Mouse (Mus musculus) lung, adult 2 months (tissue): Measurements from ENCODE around the gene Retsat. TPM values are rescaled to one million over a fixed set of nuclear protein-coding genes. Genes with fewer than 3 reads are reported as not detected.

ENCODE experiments used
- DNase-seq: peaks from one replicate; pipeline ENCODE4 v3.0.0; 2022
- H3K4me1 ChIP-seq: fragments of 200-500 bp; 2 replicates; pipeline ENCODE4 v1.6.1; 2011; ENCODE audit warnings: low read length; ENCODE audit not compliant: control insufficient read depth, insufficient read depth
- H3K4me3 ChIP-seq: fragments of 200-500 bp; replicated peaks from 2 replicates; pipeline ENCODE3; 2011; ENCODE audit warnings: low read depth, mild to moderate bottlenecking, control low read depth, low read length; ENCODE audit errors: extremely low read depth
- CTCF ChIP-seq: fragments of 200-500 bp; IDR thresholded peaks from 2 replicates; pipeline ENCODE4 v1.5.1; 2011; ENCODE audit warnings: mild to moderate bottlenecking, low read length, control low read depth; ENCODE audit not compliant: insufficient read depth
- POLR2A ChIP-seq: fragments of 200-500 bp; IDR thresholded peaks from 2 replicates; pipeline ENCODE4 v1.6.1; 2011; ENCODE audit warnings: low read depth, mild to moderate bottlenecking, control low read depth, low read length, borderline replicate concordance; ENCODE audit errors: extremely low read depth
- WGBS: fragments of 180-500 bp; shearing (Covaris S2); methylation state at CpG from one replicate; pipeline ENCODE4 v1.1.7; 2018; 5-methylcytosine and 5-hydroxymethylcytosine counted together
- polyA plus RNA-seq: library from polyadenylated mRNA; depleted of rRNA; stranded (reverse); fragments of >200 nt; gene quantifications from 2 replicates; pipeline ENCODE4 v1.2.3, GENCODE M21; 2012

The Retsat gene
- polyA plus RNA-seq, 1 experiment, result 38.8 TPM

- DNase-seq, result peak; percentile 85
- TF ChIP-seq CTCF (peak; percentile 93), POLR2A (0 out of 2 replicates have a peak, but pooled peaks have one; percentile 9)
- Histone ChIP-seq H3K4me1 (peaks cover 6% of the 10 kb centered on the region; the same call in 1 of the 2 replicates), H3K4me3 (no peak overlapping the region)
- WGBS, result 14% methylated on average over 1 of the region's 1 CpGs
Observed at GRCm38 (mm10) chr6:72601732-72602131, 3.5 kb downstream of the Retsat start.

- WGBS, result 72% methylated on average over 2 of the region's 2 CpGs
- peaks cover under 1% of the 10 kb centered on the region; the same call in 1 of the 2 replicates for H3K4me1 ChIP-seq
- DNase-seq, result no peak
- no peak for TF ChIP-seq POLR2A
- TF ChIP-seq CTCF, result no peak
- no peak overlapping the region for H3K4me3 ChIP-seq
Observed at GRCm38 (mm10) chr6:72604066-72604465, 5.8 kb downstream of the Retsat start.

GRCm38 (mm10) chr6:72607060-72607459 is 8.8 kb downstream of the Retsat start:
- H3K4me3 ChIP-seq, result no peak overlapping the region
- 84% methylated on average over 4 of the region's 4 CpGs for WGBS
- no peaks in the 10 kb centered on the region; the same call in 1 of the 2 replicates for H3K4me1 ChIP-seq
- TF ChIP-seq CTCF, result no peak
- no peak for TF ChIP-seq POLR2A
- no peak for DNase-seq

- 61% methylated on average over 5 of the region's 5 CpGs for WGBS
- no peak for DNase-seq
Observed at GRCm38 (mm10) chr6:72607676-72608075, 9.4 kb downstream of the Retsat start.

GRCm38 (mm10) chr6:72608662-72609184 is 10.4 kb downstream of the Retsat start:
- no peaks in the 10 kb centered on the region; the same call in 1 of the 2 replicates for H3K4me1 ChIP-seq
- TF ChIP-seq POLR2A, result no peak
- no peak for TF ChIP-seq CTCF
- no peak overlapping the region for H3K4me3 ChIP-seq
- 57% methylated on average over 4 of the region's 4 CpGs for WGBS
- DNase-seq, result no peak

More at GRCm38 (mm10) chr6:72607676-72608075, 9.4 kb downstream of the Retsat start:
- H3K4me3 ChIP-seq, result no peak overlapping the region
- H3K4me1 ChIP-seq, result no peaks in the 10 kb centered on the region; the same call in 1 of the 2 replicates
- no peak for TF ChIP-seq CTCF
- TF ChIP-seq POLR2A, result no peak

GRCm38 (mm10) chr6:72610261-72610660 is 12.0 kb downstream of the Retsat start:
- 50% methylated on average over 4 of the region's 4 CpGs for WGBS
- H3K4me1 ChIP-seq, result peaks cover 5% of the 10 kb centered on the region; the same call in 1 of the 2 replicates
- no peak for TF ChIP-seq CTCF
- TF ChIP-seq POLR2A, result no peak
- no peak for DNase-seq
- H3K4me3 ChIP-seq, result no peak overlapping the region

DNA sequence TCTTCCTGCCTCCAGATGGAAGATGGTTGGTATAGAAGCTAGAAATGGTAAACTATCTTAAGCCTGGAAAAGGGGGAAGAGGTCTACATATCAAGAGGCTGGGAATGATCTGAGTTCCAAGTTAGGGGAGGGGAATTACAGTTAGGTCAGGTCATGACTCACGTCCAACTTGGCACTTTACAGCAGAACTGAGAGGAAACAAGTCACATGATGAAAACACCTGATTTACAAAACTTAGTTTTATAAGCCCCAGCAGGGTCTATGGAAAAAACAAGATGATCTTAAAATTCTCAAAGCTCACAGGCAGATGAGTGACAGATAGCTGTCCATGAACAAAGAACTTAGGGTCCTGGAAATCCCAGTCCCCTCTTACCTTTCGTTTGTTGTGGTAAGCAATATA is 16.9 kb downstream of the Retsat start:
- H3K4me1 ChIP-seq, result peaks cover 5% of the 10 kb centered on the region; the same call in 1 of the 2 replicates
- DNase-seq, result no peak
- WGBS, result 34% methylated on average over 2 of the region's 2 CpGs
- TF ChIP-seq CTCF, result no peak
- TF ChIP-seq POLR2A, result no peak
- H3K4me3 ChIP-seq, result peak overlapping the region; percentile 24

GRCm38 (mm10) chr6:72615561-72616375 is 17.5 kb downstream of the Retsat start:
- H3K4me3 ChIP-seq, result peak overlapping the region; percentile 92
- DNase-seq, result no peak
- TF ChIP-seq POLR2A (no peak), CTCF (no peak)
- 14% methylated on average over 25 of the region's 25 CpGs for WGBS
- peaks cover 5% of the 10 kb centered on the region; the same call in 1 of the 2 replicates for H3K4me1 ChIP-seq

DNA sequence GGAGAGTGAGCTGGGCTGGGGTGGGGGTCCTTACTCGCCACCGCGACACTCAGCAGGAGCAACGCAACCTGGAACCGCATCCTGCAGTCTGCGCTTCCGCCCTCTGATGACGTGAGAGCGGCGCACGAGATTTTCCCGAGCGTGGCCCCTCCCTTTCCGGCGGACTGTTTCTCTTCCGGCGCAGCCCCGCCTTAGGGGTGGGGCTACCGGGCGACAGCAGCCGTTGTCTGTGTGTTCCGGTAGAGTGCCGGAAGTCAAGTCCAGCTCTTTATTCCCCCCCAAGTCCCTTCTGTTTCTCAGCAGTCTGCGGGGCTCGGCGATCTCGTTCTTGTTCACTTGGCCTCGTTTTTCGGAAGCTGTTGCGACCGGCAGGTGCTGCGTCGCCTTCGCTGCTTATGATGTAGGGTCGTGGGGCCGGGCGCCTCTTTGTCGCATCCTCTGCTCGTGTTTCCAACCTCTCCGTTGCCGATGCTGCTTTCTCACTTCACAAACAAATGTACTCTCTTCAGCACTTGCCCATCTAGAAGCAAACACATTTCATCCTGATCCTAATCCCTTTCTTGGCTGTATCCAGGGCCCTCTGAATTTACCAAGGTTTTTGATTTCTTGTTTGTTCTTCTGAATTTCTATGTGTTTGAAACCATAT is 18.5 kb downstream of the Retsat start, which contains the start of gene Tgoln1:
Gene Tgoln1, minus strand, starts transcription at position 358 of the 646 bp plus-strand sequence.
- WGBS, result 0% methylated on average over 41 of the region's 41 CpGs
- H3K4me3 ChIP-seq, result peak within 1 kb of the TSS; percentile 92
- peaks cover 5% of the 10 kb centered on the region; the same call in 1 of the 2 replicates for H3K4me1 ChIP-seq
- TF ChIP-seq POLR2A, result peak; percentile 98; the same call in 1 of the 2 replicates
- TF ChIP-seq CTCF, result no peak
- peak; percentile 93 for DNase-seq
